Mouse (Mus musculus) left cerebral cortex, postnatal 25 days (tissue): ENCODE measurements around the gene Dusp7. TPM values are rescaled to one million over a fixed set of nuclear protein-coding genes. Genes with fewer than 3 reads are reported as not detected.

Experiments used
- DNase-seq, 2 experiments: peaks; one replicate each; pipeline ENCODE4 v3.0.0; 2022; ENCODE audit warnings: low spot score in 2 of 2, mixed read lengths in 1 of 2
- intact Hi-C: fragments of 180-260 bp; cut with DNase I; formaldehyde crosslinking; loops from one replicate; pipeline ENCODE4 v1.15.1; 2025
- total RNA-seq, 2 experiments: library from RNA; stranded (reverse); gene quantifications; 2 replicates each; pipeline ENCODE4 v1.2.3; 2021

The Dusp7 gene
- total RNA-seq, 2 experiments from 2014 or later, result 101 to 109 TPM

- no peak for DNase-seq
- intact Hi-C loops, result no loop called here
These were observed 17.3 kb upstream of the Dusp7 start for GRCm38 (mm10) chr9:106351178-106351577.

- intact Hi-C loops, result no loop called here
- no peak for DNase-seq
These were observed 14.7 kb upstream of the Dusp7 start for GRCm38 (mm10) chr9:106353779-106354178.

- intact Hi-C loops, result no loop called here
- DNase-seq, result no peak
These were observed 13.6 kb upstream of the Dusp7 start for GRCm38 (mm10) chr9:106354810-106355209.

- intact Hi-C loops, result no loop called here
- no peak for DNase-seq
These were observed 13.0 kb upstream of the Dusp7 start for GRCm38 (mm10) chr9:106355217-106355974.

GRCm38 (mm10) chr9:106355975-106356286 lies 12.5 kb upstream of the Dusp7 start:
- DNase-seq, result no peak
- intact Hi-C loops, result no loop called here

- intact Hi-C loops, result no loop called here
- DNase-seq, result no peak
These were observed 12.0 kb upstream of the Dusp7 start for GRCm38 (mm10) chr9:106356323-106356844.

GRCm38 (mm10) chr9:106357167-106357566 lies 11.3 kb upstream of the Dusp7 start:
- DNase-seq, result no peak
- intact Hi-C loops, result no loop called here

GRCm38 (mm10) chr9:106359297-106359696 lies 9.1 kb upstream of the Dusp7 start:
- intact Hi-C loops, result no loop called here
- no peak for DNase-seq

GRCm38 (mm10) chr9:106361140-106361539 lies 7.3 kb upstream of the Dusp7 start:
- intact Hi-C loops, result no loop called here
- no peak for DNase-seq

- DNase-seq, result no peak
- intact Hi-C loops, result loop anchor here (5.0 kb wide), 1 partner anchor 112 kb away; the partner anchor contains the start of genes Parp3 and Rrp9
These were observed 3.1 kb upstream of the Dusp7 start for GRCm38 (mm10) chr9:106365333-106365732.

GRCm38 (mm10) chr9:106366188-106366587 lies 2.2 kb upstream of the Dusp7 start:
- DNase-seq, result no peak
- intact Hi-C loops, result loop anchor here (2.0 to 5.0 kb wide), 2 partner anchors 21 to 111 kb away; partner anchors contain the start of genes Parp3 and Rrp9

- intact Hi-C loops, result loop anchor here (2.0 to 5.0 kb wide), 2 partner anchors 22 to 110 kb away; partner anchors contain the start of genes Parp3 and Rrp9
These were observed 1.4 kb upstream of the Dusp7 start for GRCm38 (mm10) chr9:106367001-106367400.

GRCm38 (mm10) chr9:106367592-106368111 lies 780 bp upstream of the Dusp7 start:
- intact Hi-C loops, result loop anchor here (2.0 to 5.0 kb wide), 3 partner anchors 23 to 110 kb away; partner anchors contain the start of genes Parp3 and Rrp9
- DNase-seq, result peak; percentile 97 to 100

More at GRCm38 (mm10) chr9:106367001-106367400, 1.4 kb upstream of the Dusp7 start:
- DNase-seq, result no peak

- DNase-seq, result peak; percentile 42 to 60
- intact Hi-C loops, result loop anchor here (2.0 to 5.0 kb wide), 2 partner anchors 62 to 108 kb away; partner anchors contain the start of genes Parp3 and Rrp9
These were observed 534 bp downstream of the Dusp7 start for GRCm38 (mm10) chr9:106368831-106369501.

GRCm38 (mm10) chr9:106369801-106370485 lies 1.5 kb downstream of the Dusp7 start:
- peak; percentile 36 to 53 for DNase-seq
- intact Hi-C loops, result loop anchor here (1.0 to 5.0 kb wide), 4 partner anchors 48 to 107 kb away; partner anchors contain the start of genes Parp3 and Rrp9

- intact Hi-C loops, result loop anchor here (1.0 to 2.0 kb wide), 2 partner anchors 47 to 70 kb away; no protein-coding TSS in a partner anchor
These were observed 2.4 kb downstream of the Dusp7 start for GRCm38 (mm10) chr9:106370620-106371383.

GRCm38 (mm10) chr9:106371384-106371671 lies 2.9 kb downstream of the Dusp7 start:
- DNase-seq, result peak; percentile 75 to 91
- intact Hi-C loops, result loop anchor here (2.0 kb wide), 1 partner anchor 71 kb away; no protein-coding TSS in a partner anchor

More at GRCm38 (mm10) chr9:106370620-106371383, 2.4 kb downstream of the Dusp7 start:
- peak; percentile 41 to 45 for DNase-seq

- intact Hi-C loops, result loop anchor here (1.0 to 2.0 kb wide), 3 partner anchors 31 to 81 kb away; no protein-coding TSS in a partner anchor
- peak; percentile 68 to 90 for DNase-seq
These were observed 3.3 kb downstream of the Dusp7 start for GRCm38 (mm10) chr9:106371776-106372175.
